Mouse (Mus musculus): ENCODE data around the gene Vamp1. TPM values are rescaled to one million over a fixed set of nuclear protein-coding genes. Genes with fewer than 3 reads are reported as not detected.
"Not testable (repeated sequence)": the region's sequence is repeated elsewhere in the genome, so short reads cannot be mapped to it uniquely, and the experiment has no call there.

Gene Vamp1
- polyA plus RNA-seq, 1 experiment from 2014 or later: 1.7 TPM

DNA sequence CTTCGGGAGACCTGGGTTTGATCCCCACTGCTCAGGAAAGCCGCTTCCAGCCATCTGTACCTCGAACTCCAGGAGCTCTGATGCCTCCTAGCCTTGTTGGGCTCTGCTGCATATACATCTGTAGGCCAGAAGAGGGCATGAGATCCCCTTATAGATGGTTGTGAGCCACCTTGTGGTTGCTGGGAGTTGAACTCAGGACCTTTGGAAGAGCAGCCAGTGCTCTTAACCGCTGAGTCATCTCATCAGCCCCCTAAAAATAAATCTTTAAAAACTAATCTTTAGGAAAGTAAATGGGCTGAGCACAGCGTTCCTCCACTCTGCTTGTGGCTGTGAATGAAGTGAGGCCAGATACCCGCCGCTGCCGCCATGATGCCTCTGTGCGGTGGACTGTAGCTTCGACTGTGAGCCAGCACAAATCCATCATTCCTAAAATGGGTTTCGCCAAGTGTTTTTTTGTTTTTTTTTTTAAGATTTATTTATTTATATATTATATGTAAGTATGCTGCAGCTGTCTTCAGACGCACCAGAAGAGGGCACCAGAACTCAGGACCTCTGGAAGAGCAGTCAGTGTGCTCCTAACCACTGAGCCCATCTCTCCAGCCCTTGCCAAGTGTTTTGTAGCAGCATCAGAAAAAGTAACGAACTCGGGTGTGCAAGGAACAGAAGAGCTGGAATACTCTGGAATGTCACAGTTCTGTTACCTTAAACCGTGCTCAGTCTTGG lies 59.7 kb downstream of the Vamp1 start:
- H3K27ac ChIP-seq (ENCODE audit: low read depth, low read length): no peak overlapping the region
- no peaks in the 10 kb centered on the region for H3K36me3 ChIP-seq (ENCODE audit: control insufficient read depth, insufficient read depth, low read length)
- H3K4me2 ChIP-seq: no peak overlapping the region
- H3K27me3 ChIP-seq (replicated peaks; ENCODE audit: control insufficient read depth, insufficient read depth, low read length): no peaks in the 10 kb centered on the region
- no peak overlapping the region for H3K9ac ChIP-seq (ENCODE audit: low read depth, low read length)
- peaks cover 3% of the 10 kb centered on the region for H3K4me1 ChIP-seq (replicated peaks; ENCODE audit: control insufficient read depth, insufficient read depth, low read length)
- no peak overlapping the region for H3K4me3 ChIP-seq (ENCODE audit: low read depth, low read length)
- WGBS: 54% methylated on average over 15 of the region's 15 CpGs
- H3K9me3 ChIP-seq (ENCODE audit: control insufficient read depth, low read length): no peaks in the 10 kb centered on the region
- ATAC-seq (replicated peaks; ENCODE audit: low FRiP score) (no peak), DNase-seq (ENCODE audit: low spot score) (no peak)

GRCm38 (mm10) chr6:125279729-125280128 lies 64.4 kb downstream of the Vamp1 start:
- H3K36me3 ChIP-seq (ENCODE audit: control insufficient read depth, insufficient read depth, low read length): no peaks in the 10 kb centered on the region
- no peak overlapping the region for H3K4me2 ChIP-seq
- no peak overlapping the region for H3K27ac ChIP-seq (ENCODE audit: low read depth, low read length)
- no peaks in the 10 kb centered on the region for H3K9me3 ChIP-seq (ENCODE audit: control insufficient read depth, low read length)
- H3K4me3 ChIP-seq (ENCODE audit: low read depth, low read length): no peak overlapping the region
- H3K9ac ChIP-seq (ENCODE audit: low read depth, low read length): no peak overlapping the region
- H3K27me3 ChIP-seq (replicated peaks; ENCODE audit: control insufficient read depth, insufficient read depth, low read length): no peaks in the 10 kb centered on the region
- 57% methylated on average over 8 of the region's 8 CpGs for WGBS
- DNase-seq (ENCODE audit: low spot score) (no peak), ATAC-seq (replicated peaks; ENCODE audit: low FRiP score) (no peak)
- no peaks in the 10 kb centered on the region for H3K4me1 ChIP-seq (replicated peaks; ENCODE audit: control insufficient read depth, insufficient read depth, low read length)

GRCm38 (mm10) chr6:125282721-125283120 lies 67.4 kb downstream of the Vamp1 start:
- not testable (repeated sequence) for H3K9ac ChIP-seq (ENCODE audit: low read depth, low read length); H3K27me3 ChIP-seq (replicated peaks; ENCODE audit: control insufficient read depth, insufficient read depth, low read length); H3K36me3 ChIP-seq (ENCODE audit: control insufficient read depth, insufficient read depth, low read length); H3K4me2 ChIP-seq; H3K4me1 ChIP-seq (replicated peaks; ENCODE audit: control insufficient read depth, insufficient read depth, low read length); DNase-seq (ENCODE audit: low spot score); ATAC-seq (replicated peaks; ENCODE audit: low FRiP score); H3K9me3 ChIP-seq (ENCODE audit: control insufficient read depth, low read length); H3K27ac ChIP-seq (ENCODE audit: low read depth, low read length); H3K4me3 ChIP-seq (ENCODE audit: low read depth, low read length)
- 91% methylated on average over 13 of the region's 13 CpGs for WGBS

- WGBS: 52% methylated on average over 8 of the region's 8 CpGs
- Histone ChIP-seq H3K4me1 (replicated peaks; ENCODE audit: control insufficient read depth, insufficient read depth, low read length) (no peaks in the 10 kb centered on the region), H3K27me3 (replicated peaks; ENCODE audit: control insufficient read depth, insufficient read depth, low read length) (no peaks in the 10 kb centered on the region), H3K36me3 (ENCODE audit: control insufficient read depth, insufficient read depth, low read length) (no peaks in the 10 kb centered on the region), H3K4me2 (no peak overlapping the region), H3K9me3 (ENCODE audit: control insufficient read depth, low read length) (no peaks in the 10 kb centered on the region), H3K27ac (ENCODE audit: low read depth, low read length) (no peak overlapping the region), H3K9ac (ENCODE audit: low read depth, low read length) (no peak overlapping the region), H3K4me3 (ENCODE audit: low read depth, low read length) (no peak overlapping the region)
- DNase-seq (ENCODE audit: low spot score) (no peak), ATAC-seq (replicated peaks; ENCODE audit: low FRiP score) (no peak)
These were observed 68.9 kb downstream of the Vamp1 start for GRCm38 (mm10) chr6:125284250-125284649.

GRCm38 (mm10) chr6:125284751-125285150 lies 69.4 kb downstream of the Vamp1 start:
- Histone ChIP-seq H3K4me1 (replicated peaks; ENCODE audit: control insufficient read depth, insufficient read depth, low read length) (no peaks in the 10 kb centered on the region), H3K4me2 (no peak overlapping the region), H3K36me3 (ENCODE audit: control insufficient read depth, insufficient read depth, low read length) (no peaks in the 10 kb centered on the region), H3K9ac (ENCODE audit: low read depth, low read length) (no peak overlapping the region), H3K27ac (ENCODE audit: low read depth, low read length) (no peak overlapping the region), H3K27me3 (replicated peaks; ENCODE audit: control insufficient read depth, insufficient read depth, low read length) (no peaks in the 10 kb centered on the region), H3K4me3 (ENCODE audit: low read depth, low read length) (no peak overlapping the region), H3K9me3 (ENCODE audit: control insufficient read depth, low read length) (no peaks in the 10 kb centered on the region)
- 86% methylated on average over 7 of the region's 7 CpGs for WGBS
- DNase-seq (ENCODE audit: low spot score) (no peak), ATAC-seq (replicated peaks; ENCODE audit: low FRiP score) (no peak)

DNA sequence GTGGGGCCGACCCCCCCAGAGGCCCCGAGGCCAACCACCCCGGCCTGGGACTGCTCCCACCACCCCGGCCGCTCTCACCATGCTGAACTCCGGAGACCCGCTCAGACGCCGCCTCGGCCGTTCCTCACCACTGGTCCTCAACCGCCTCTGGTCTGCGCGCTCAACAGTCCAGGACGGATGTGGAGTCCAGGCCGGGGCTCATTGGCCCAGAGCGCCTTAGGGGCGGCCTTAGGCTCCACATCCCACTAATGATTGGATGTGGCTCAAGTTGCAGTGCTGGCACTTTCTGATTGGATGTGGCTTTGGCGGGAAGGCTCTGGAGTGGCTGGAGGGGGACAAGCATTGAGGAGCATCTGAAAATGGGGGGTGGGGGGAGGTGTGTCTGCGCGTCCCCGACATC lies 70.5 kb downstream of the Vamp1 start, which contains the start of gene Tuba3a:
TSS of gene Tuba3a (minus strand) at position 153 of the 400 bp plus-strand sequence.
- Histone ChIP-seq H3K27ac (ENCODE audit: low read depth, low read length) (no peak within 1 kb of the TSS), H3K4me1 (replicated peaks; ENCODE audit: control insufficient read depth, insufficient read depth, low read length) (no peaks in the 10 kb centered on the region), H3K27me3 (replicated peaks; ENCODE audit: control insufficient read depth, insufficient read depth, low read length) (no peaks in the 10 kb centered on the region), H3K9ac (ENCODE audit: low read depth, low read length) (no peak within 1 kb of the TSS), H3K36me3 (ENCODE audit: control insufficient read depth, insufficient read depth, low read length) (no peaks in the 10 kb centered on the region), H3K4me2 (no peak within 1 kb of the TSS), H3K9me3 (ENCODE audit: control insufficient read depth, low read length) (no peaks in the 10 kb centered on the region), H3K4me3 (ENCODE audit: low read depth, low read length) (no peak within 1 kb of the TSS)
- ATAC-seq (replicated peaks; ENCODE audit: low FRiP score) (no peak), DNase-seq (ENCODE audit: low spot score) (no peak)
- whole genome bisulfite sequencing: 90% methylated on average over 22 of the region's 22 CpGs

- no peak overlapping the region for H3K4me2 ChIP-seq
- H3K9me3 ChIP-seq (ENCODE audit: control insufficient read depth, low read length): no peaks in the 10 kb centered on the region
- ATAC-seq (replicated peaks; ENCODE audit: low FRiP score) (no peak), DNase-seq (ENCODE audit: low spot score) (no peak)
- no peaks in the 10 kb centered on the region for H3K4me1 ChIP-seq (replicated peaks; ENCODE audit: control insufficient read depth, insufficient read depth, low read length)
- no peak overlapping the region for H3K27ac ChIP-seq (ENCODE audit: low read depth, low read length)
- no peak overlapping the region for H3K4me3 ChIP-seq (ENCODE audit: low read depth, low read length)
- WGBS: 87% methylated on average over 4 of the region's 4 CpGs
- no peak overlapping the region for H3K9ac ChIP-seq (ENCODE audit: low read depth, low read length)
- H3K27me3 ChIP-seq (replicated peaks; ENCODE audit: control insufficient read depth, insufficient read depth, low read length): no peaks in the 10 kb centered on the region
- H3K36me3 ChIP-seq (ENCODE audit: control insufficient read depth, insufficient read depth, low read length): no peaks in the 10 kb centered on the region
These were observed 71.6 kb downstream of the Vamp1 start for GRCm38 (mm10) chr6:125286944-125287343.

- ATAC-seq (replicated peaks; ENCODE audit: low FRiP score) (no peak), DNase-seq (ENCODE audit: low spot score) (no peak)
- whole genome bisulfite sequencing: 67% methylated on average over 5 of the region's 5 CpGs
These were observed 73.4 kb downstream of the Vamp1 start for GRCm38 (mm10) chr6:125288730-125289129.

DNA sequence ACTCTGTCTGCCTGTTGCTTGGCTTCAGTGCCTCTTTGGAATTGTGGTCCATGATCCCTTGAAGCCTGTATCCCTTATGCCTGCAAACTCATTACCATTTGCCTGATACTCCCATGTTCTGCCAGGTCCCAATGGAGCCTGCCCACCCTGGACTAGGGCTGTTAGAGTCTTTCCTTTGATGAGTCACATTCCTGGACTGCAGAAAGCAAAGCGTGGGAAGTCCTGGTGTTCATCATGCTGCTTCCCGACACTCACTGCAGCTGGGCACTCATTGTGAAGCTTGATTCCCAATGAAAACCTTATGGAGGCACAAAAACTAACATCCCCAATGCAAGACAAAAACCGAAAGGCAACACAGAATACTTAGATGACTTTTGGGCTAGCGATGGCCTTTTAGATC lies 76.0 kb downstream of the Vamp1 start:
- WGBS: 69% methylated on average over 4 of the region's 4 CpGs
- Histone ChIP-seq H3K27me3 (replicated peaks; ENCODE audit: control insufficient read depth, insufficient read depth, low read length) (no peaks in the 10 kb centered on the region), H3K4me1 (replicated peaks; ENCODE audit: control insufficient read depth, insufficient read depth, low read length) (no peaks in the 10 kb centered on the region), H3K27ac (ENCODE audit: low read depth, low read length) (no peak overlapping the region), H3K9me3 (ENCODE audit: control insufficient read depth, low read length) (no peaks in the 10 kb centered on the region; the same call in 1 of the 2 replicates), H3K9ac (ENCODE audit: low read depth, low read length) (no peak overlapping the region), H3K36me3 (ENCODE audit: control insufficient read depth, insufficient read depth, low read length) (no peaks in the 10 kb centered on the region), H3K4me3 (ENCODE audit: low read depth, low read length) (no peak overlapping the region), H3K4me2 (no peak overlapping the region)
- DNase-seq (ENCODE audit: low spot score) (no peak), ATAC-seq (replicated peaks; ENCODE audit: low FRiP score) (no peak)

More at GRCm38 (mm10) chr6:125288730-125289129, 73.4 kb downstream of the Vamp1 start:
- no peak overlapping the region for H3K4me2 ChIP-seq
- no peak overlapping the region for H3K4me3 ChIP-seq (ENCODE audit: low read depth, low read length)
- no peak overlapping the region for H3K9ac ChIP-seq (ENCODE audit: low read depth, low read length)
- H3K36me3 ChIP-seq (ENCODE audit: control insufficient read depth, insufficient read depth, low read length): no peaks in the 10 kb centered on the region
- H3K4me1 ChIP-seq (replicated peaks; ENCODE audit: control insufficient read depth, insufficient read depth, low read length): no peaks in the 10 kb centered on the region
- no peaks in the 10 kb centered on the region; the same call in 1 of the 2 replicates for H3K9me3 ChIP-seq (ENCODE audit: control insufficient read depth, low read length)
- H3K27ac ChIP-seq (ENCODE audit: low read depth, low read length): no peak overlapping the region
- H3K27me3 ChIP-seq (replicated peaks; ENCODE audit: control insufficient read depth, insufficient read depth, low read length): no peaks in the 10 kb centered on the region
